Mouse (Mus musculus) intestine, embryonic 14.5 days (tissue): ENCODE measurements around the gene Pik3c2g. TPM values are rescaled to one million over a fixed set of nuclear protein-coding genes. Genes with fewer than 3 reads are reported as not detected.

ENCODE experiments used
- ATAC-seq: fragments of 200-750 bp; cut with Nextera tagmentation; replicated peaks from 2 replicates; pipeline ENCODE4 v1.8.0; 2017; ENCODE audit warnings: low read depth, moderate number of reproducible peaks, moderate TSS enrichment, moderate library complexity; ENCODE audit not compliant: low FRiP score, low TSS enrichment
- DNase-seq: peaks from one replicate; pipeline ENCODE4 v3.0.0-alpha.2; 2018; ENCODE audit warnings: low spot score
- H3K27ac ChIP-seq: fragments of 300-500 bp; sonication (generic); 2 replicates; pipeline ENCODE4 v1.5.1; 2014; ENCODE audit warnings: low read depth, mild to moderate bottlenecking, control low read depth
- H3K27me3 ChIP-seq: fragments of 300-500 bp; sonication (generic); replicated peaks from 2 replicates; pipeline ENCODE4 v1.6.1; 2014; ENCODE audit warnings: low read length, control low read depth; ENCODE audit not compliant: control insufficient read depth, insufficient read depth
- H3K36me3 ChIP-seq: fragments of 300-500 bp; sonication (generic); 2 replicates; pipeline ENCODE4 v1.6.1; 2014; ENCODE audit warnings: low read length, control low read depth; ENCODE audit not compliant: control insufficient read depth, insufficient read depth
- H3K4me1 ChIP-seq: fragments of 300-500 bp; sonication (generic); replicated peaks from 2 replicates; pipeline ENCODE4 v1.6.1; 2014; ENCODE audit warnings: low read length, control low read depth, mixed read lengths; ENCODE audit not compliant: control insufficient read depth, insufficient read depth
- H3K4me2 ChIP-seq: fragments of 300-500 bp; sonication (generic); 2 replicates; pipeline ENCODE4 v1.6.1; 2014; ENCODE audit warnings: low read length
- H3K4me3 ChIP-seq: fragments of 300-500 bp; sonication (generic); 2 replicates; pipeline ENCODE4 v1.5.1; 2014; ENCODE audit warnings: low read depth, low read length, control low read depth, mixed read lengths
- H3K9ac ChIP-seq: fragments of 300-500 bp; sonication (generic); 2 replicates; pipeline ENCODE4 v1.6.1; 2014; ENCODE audit warnings: mild to moderate bottlenecking, low read length
- H3K9me3 ChIP-seq: fragments of 300-500 bp; sonication (generic); 2 replicates; pipeline ENCODE4 v1.6.1; 2016; ENCODE audit warnings: low read length, control low read depth; ENCODE audit not compliant: control insufficient read depth
- WGBS: fragments of 180-500 bp; shearing (Covaris S2); extraction: QIAGEN DNeasy Blood & Tissue Kit; methylation state at CpG from one replicate; pipeline ENCODE4 v1.1.7; 2014; 5-methylcytosine and 5-hydroxymethylcytosine counted together
- polyA plus RNA-seq: library from polyadenylated mRNA; unstranded; fragments of >200 nt; fragmentation: Nextera tagmentation; extraction: Ambion mirVana; gene quantifications from 2 replicates; pipeline ENCODE4 v1.2.1, GENCODE M21; 2014

Gene Pik3c2g
- polyA plus RNA-seq, 1 experiment from 2014 or later: 0.68 TPM

DNA sequence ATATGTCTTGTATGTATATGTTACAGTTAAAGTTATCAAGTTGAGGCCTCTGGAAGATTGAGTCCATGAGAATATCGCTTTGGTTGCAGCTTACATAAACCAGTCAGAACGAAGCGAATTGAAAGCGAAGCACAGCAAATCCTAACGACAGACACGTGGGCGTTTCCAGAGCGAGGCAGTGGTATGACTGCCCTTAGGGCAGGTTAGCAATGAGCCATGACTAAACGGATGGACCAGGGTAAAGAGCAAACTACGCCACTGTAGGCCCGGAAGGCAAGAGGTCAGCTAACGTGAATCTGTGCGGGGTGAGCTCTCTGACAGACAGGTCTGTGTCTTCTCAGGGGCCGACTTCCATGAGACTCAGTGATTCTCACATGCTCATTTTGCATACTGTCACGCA is 1.4 kb downstream of the Pik3c2g start:
- H3K9me3 ChIP-seq: no peaks in the 10 kb centered on the region
- H3K4me3 ChIP-seq: no peak overlapping the region
- H3K9ac ChIP-seq: no peak overlapping the region
- no peak overlapping the region for H3K4me2 ChIP-seq
- no peaks in the 10 kb centered on the region for H3K27me3 ChIP-seq
- H3K36me3 ChIP-seq: no peaks in the 10 kb centered on the region
- ATAC-seq (no peak), DNase-seq (no peak)
- H3K4me1 ChIP-seq: 0 out of 2 replicates have a peak, but pooled peaks cover 3% of the 10 kb centered on the region
- H3K27ac ChIP-seq: no peak overlapping the region
- 51% methylated on average over 15 of the region's 15 CpGs for WGBS

- no peaks in the 10 kb centered on the region for H3K9me3 ChIP-seq
- H3K4me3 ChIP-seq: no peak overlapping the region
- H3K4me2 ChIP-seq: peak overlapping the region; percentile 37
- 0 out of 2 replicates have a peak, but pooled peaks cover 3% of the 10 kb centered on the region for H3K4me1 ChIP-seq
- ATAC-seq: no peak
- peak; percentile 77 for DNase-seq
- H3K27ac ChIP-seq: no peak overlapping the region
- no peaks in the 10 kb centered on the region for H3K36me3 ChIP-seq
- H3K27me3 ChIP-seq: no peaks in the 10 kb centered on the region
- H3K9ac ChIP-seq: no peak overlapping the region
- WGBS: 6% methylated on average over 12 of the region's 12 CpGs
Observed at GRCm38 (mm10) chr6:139589291-139589690, 2.3 kb downstream of the Pik3c2g start.

GRCm38 (mm10) chr6:139589854-139590253 is 2.8 kb downstream of the Pik3c2g start:
- no peaks in the 10 kb centered on the region for H3K36me3 ChIP-seq
- H3K9ac ChIP-seq: no peak overlapping the region
- H3K27me3 ChIP-seq: no peaks in the 10 kb centered on the region
- no peak overlapping the region for H3K4me3 ChIP-seq
- no peak overlapping the region for H3K27ac ChIP-seq
- no peaks in the 10 kb centered on the region for H3K9me3 ChIP-seq
- 0 out of 2 replicates have a peak, but pooled peaks cover 3% of the 10 kb centered on the region for H3K4me1 ChIP-seq
- 58% methylated on average over 9 of the region's 9 CpGs for WGBS
- ATAC-seq (no peak), DNase-seq (no peak)
- H3K4me2 ChIP-seq: peak overlapping the region; percentile 37; the same call in 1 of the 2 replicates

DNA sequence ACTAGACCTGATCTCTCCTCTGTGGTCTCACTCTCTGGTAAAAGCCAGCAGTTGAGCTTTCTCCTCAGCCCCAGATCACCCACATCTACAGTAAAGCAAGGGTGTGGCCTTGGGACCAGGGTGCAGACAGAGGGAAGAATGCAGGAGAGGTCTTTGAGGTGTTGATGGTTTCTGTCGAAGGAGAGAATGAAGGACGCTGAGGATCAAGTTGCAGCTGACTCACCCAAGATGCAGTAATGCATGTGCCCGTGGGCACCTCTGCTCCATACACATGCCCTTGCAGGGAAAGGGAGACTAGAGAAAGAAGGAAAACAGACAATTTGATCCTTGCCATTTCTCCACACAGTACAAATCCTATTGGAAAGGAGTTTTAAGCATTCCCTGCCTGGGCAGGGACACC is 5.1 kb downstream of the Pik3c2g start:
- 50% methylated on average over 3 of the region's 3 CpGs for WGBS
- Histone ChIP-seq H3K4me1 (0 out of 2 replicates have a peak, but pooled peaks cover 3% of the 10 kb centered on the region), H3K4me3 (no peak overlapping the region), H3K27me3 (no peaks in the 10 kb centered on the region), H3K9ac (no peak overlapping the region), H3K4me2 (no peak overlapping the region), H3K9me3 (no peaks in the 10 kb centered on the region), H3K27ac (no peak overlapping the region), H3K36me3 (no peaks in the 10 kb centered on the region)
- DNase-seq: no peak
- no peak for ATAC-seq

GRCm38 (mm10) chr6:139596433-139596832 is 9.4 kb downstream of the Pik3c2g start:
- no peak overlapping the region for H3K27ac ChIP-seq
- no peak overlapping the region for H3K9ac ChIP-seq
- H3K4me3 ChIP-seq: no peak overlapping the region
- WGBS: 35% methylated on average over 2 of the region's 2 CpGs
- H3K27me3 ChIP-seq: no peaks in the 10 kb centered on the region
- H3K36me3 ChIP-seq: no peaks in the 10 kb centered on the region
- H3K4me1 ChIP-seq: no peaks in the 10 kb centered on the region
- ATAC-seq (no peak), DNase-seq (no peak)
- no peak overlapping the region for H3K4me2 ChIP-seq
- no peaks in the 10 kb centered on the region for H3K9me3 ChIP-seq

DNA sequence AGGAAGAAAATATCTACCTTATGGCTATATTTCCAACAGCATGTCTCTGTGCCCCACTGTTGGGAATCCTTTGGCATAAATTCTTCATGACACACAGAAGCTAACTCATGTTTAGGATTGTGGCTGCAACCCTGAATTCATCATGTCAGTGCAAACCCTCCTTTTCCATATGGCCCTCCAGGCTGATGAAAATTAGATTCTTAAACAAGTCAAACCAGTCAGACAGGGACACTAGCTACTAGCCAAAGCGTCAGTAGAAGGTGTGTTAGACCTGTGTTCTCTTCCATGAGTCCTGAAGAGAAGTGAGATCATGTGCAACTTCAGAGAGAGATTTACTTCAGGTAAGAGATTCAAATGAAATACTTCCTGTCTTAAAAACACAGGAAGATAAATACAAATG is 12.2 kb downstream of the Pik3c2g start:
- WGBS: 72% methylated on average over 1 of the region's 1 CpGs
- H3K27me3 ChIP-seq: no peaks in the 10 kb centered on the region
- ATAC-seq: no peak

DNA sequence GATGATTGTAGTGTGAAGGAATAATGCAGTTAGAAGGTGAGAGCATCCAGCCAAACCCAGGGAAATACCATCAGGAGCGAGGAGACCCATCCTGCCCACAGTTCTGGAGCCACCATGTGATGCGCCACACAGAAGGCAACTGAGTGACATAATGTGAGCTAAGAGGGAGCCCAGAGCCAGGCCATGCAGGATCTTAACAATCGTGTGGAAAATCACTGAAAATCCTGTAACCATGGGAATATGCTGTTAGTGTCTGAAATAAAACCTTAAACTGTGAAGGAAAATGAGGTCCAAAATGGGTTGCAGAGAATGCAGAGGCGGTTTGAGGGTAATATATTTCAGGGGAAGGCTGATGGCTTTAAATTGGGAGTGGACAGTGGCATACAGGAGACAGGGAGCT is 31.8 kb downstream of the Pik3c2g start:
- DNase-seq (no peak), ATAC-seq (no peak)
- H3K27me3 ChIP-seq: no peaks in the 10 kb centered on the region
- no peaks in the 10 kb centered on the region for H3K36me3 ChIP-seq
- no peak overlapping the region for H3K9ac ChIP-seq
- H3K9me3 ChIP-seq: no peaks in the 10 kb centered on the region
- H3K4me1 ChIP-seq: no peaks in the 10 kb centered on the region
- no peak overlapping the region for H3K4me3 ChIP-seq
- H3K4me2 ChIP-seq: no peak overlapping the region
- no peak overlapping the region for H3K27ac ChIP-seq
- WGBS: 81% methylated on average over 4 of the region's 4 CpGs

More for the DNA sequence above, 12.2 kb downstream of the Pik3c2g start:
- no peak overlapping the region for H3K4me3 ChIP-seq
- no peaks in the 10 kb centered on the region for H3K4me1 ChIP-seq
- no peak overlapping the region for H3K4me2 ChIP-seq
- H3K9me3 ChIP-seq: no peaks in the 10 kb centered on the region
- DNase-seq: no peak
- no peaks in the 10 kb centered on the region for H3K36me3 ChIP-seq
- H3K27ac ChIP-seq: no peak overlapping the region
- H3K9ac ChIP-seq: no peak overlapping the region

DNA sequence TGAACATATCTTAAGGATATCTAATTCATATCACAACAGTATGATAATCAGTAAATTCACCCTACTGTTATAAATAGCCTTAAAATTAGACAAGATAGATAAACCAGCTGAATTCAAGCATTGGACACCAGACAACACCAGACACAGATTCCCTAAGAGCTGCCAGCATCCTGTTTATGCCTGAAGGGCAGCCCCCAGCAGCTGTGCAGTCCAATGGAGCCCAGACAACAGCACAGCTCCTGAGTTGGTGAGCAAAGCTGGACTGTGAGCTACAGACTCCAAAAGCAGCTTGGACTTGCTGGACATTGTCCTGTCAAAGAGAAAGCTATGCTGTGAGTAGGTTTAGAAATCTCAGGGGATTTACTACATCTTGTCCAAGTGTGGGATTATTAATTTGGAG is 37.7 kb downstream of the Pik3c2g start:
- ATAC-seq: no peak
- Histone ChIP-seq H3K27me3 (no peaks in the 10 kb centered on the region), H3K9me3 (no peaks in the 10 kb centered on the region), H3K4me3 (no peak overlapping the region), H3K9ac (no peak overlapping the region), H3K4me2 (no peak overlapping the region), H3K4me1 (no peaks in the 10 kb centered on the region), H3K27ac (no peak overlapping the region), H3K36me3 (no peaks in the 10 kb centered on the region)
- DNase-seq: no peak

GRCm38 (mm10) chr6:139634561-139634960 is 47.5 kb downstream of the Pik3c2g start:
- 84% methylated on average over 3 of the region's 3 CpGs for WGBS

More at GRCm38 (mm10) chr6:139634561-139634960, 47.5 kb downstream of the Pik3c2g start:
- no peak overlapping the region for H3K4me2 ChIP-seq
- DNase-seq (no peak), ATAC-seq (no peak)
- no peak overlapping the region for H3K9ac ChIP-seq
- no peaks in the 10 kb centered on the region for H3K36me3 ChIP-seq
- no peaks in the 10 kb centered on the region for H3K27me3 ChIP-seq
- no peak overlapping the region for H3K4me3 ChIP-seq
- H3K4me1 ChIP-seq: no peaks in the 10 kb centered on the region
- H3K9me3 ChIP-seq: no peaks in the 10 kb centered on the region
- H3K27ac ChIP-seq: no peak overlapping the region
